In the genomic region with DNA sequence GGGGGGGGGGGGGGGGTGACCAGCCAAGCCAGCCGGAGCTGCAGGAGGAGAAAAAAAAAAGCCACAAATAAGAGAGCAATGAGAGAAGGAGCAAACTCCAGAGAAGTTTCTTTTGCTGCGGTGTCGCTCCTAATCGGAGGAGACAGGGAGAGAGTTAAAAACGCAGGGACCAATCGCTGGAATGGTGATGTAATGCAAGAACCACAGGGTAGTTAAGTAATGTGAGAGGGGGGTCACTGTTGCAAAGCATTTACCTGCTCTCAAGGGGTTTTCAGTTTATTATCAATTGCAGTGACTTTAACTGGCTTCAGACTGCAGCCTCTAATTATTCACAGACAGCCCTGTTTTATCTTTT, we compare ENCODE assay signal across 8 mouse cellular contexts.
A peak's percentile ranks its signal among the peaks of the same experiment; 100 is the strongest.
DNase-seq lines count a peak whose midpoint lies in the region; ATAC-seq and TF ChIP-seq lines count a peak whose summit lies in the region.

No protein-coding gene starts in this region.

- intact Hi-C loops in left cerebral cortex, postnatal 4 days (cut with DNase I), result no loop called here

- peak overlapping the region; percentile 37 for H3K4me3 ChIP-seq in lung, embryonic 14.5 days (ENCODE audit: low read depth, low read length)
- H3K4me3 ChIP-seq in forebrain, embryonic 10.5 days, result peak overlapping the region; percentile 44
- H3K4me3 ChIP-seq in limb, embryonic 13.5 days, result peak overlapping the region; percentile 49
- peak overlapping the region; percentile 42 for H3K4me3 ChIP-seq in stomach, embryonic 15.5 days (replicated peaks)
- H3K4me3 ChIP-seq in kidney, adult 2 months (ENCODE audit: insufficient read depth, low read depth, low read length), result no peak overlapping the region

- peak overlapping the region; percentile 60 for H3K4me2 ChIP-seq in lung, embryonic 14.5 days
- H3K4me2 ChIP-seq in limb, embryonic 13.5 days (replicated peaks), result peak overlapping the region; percentile 69
- H3K4me2 ChIP-seq in stomach, embryonic 15.5 days, result peak overlapping the region; percentile 62

- peak overlapping the region; percentile 81 for H3K27ac ChIP-seq in lung, embryonic 14.5 days (ENCODE audit: low read depth)
- H3K27ac ChIP-seq in forebrain, embryonic 10.5 days, result peak overlapping the region; percentile 89
- peak overlapping the region; percentile 96 for H3K27ac ChIP-seq in limb, embryonic 13.5 days
- H3K27ac ChIP-seq in stomach, embryonic 15.5 days, result peak overlapping the region; percentile 85
- H3K27ac ChIP-seq in kidney, adult 2 months (ENCODE audit: insufficient read depth, low read depth, low read length), result no peak overlapping the region

- peak; percentile 62 for DNase-seq in lung, embryonic 14.5 days
- no peak for DNase-seq in lung, postnatal 14 days
- DNase-seq in forebrain, embryonic 10.5 days (ENCODE audit: extremely low spot score, low spot score), result peak; percentile 44
- no peak for DNase-seq in left cerebral cortex, postnatal 4 days
- DNase-seq in kidney, adult 2 months, result no peak
- DNase-seq in adrenal gland, postnatal 4 days (ENCODE audit: low spot score in 2 of 2), result no peak

- no peak for ATAC-seq in lung, embryonic 14.5 days (ENCODE audit: insufficient read depth)
- no peak; the same call in 1 of the 2 replicates for ATAC-seq in limb, embryonic 13.5 days (ENCODE audit: low FRiP score, low read depth)
- no peak for ATAC-seq in stomach, embryonic 15.5 days (ENCODE audit: insufficient read depth, low FRiP score, low read depth)

- no peaks in the 10 kb centered on the region for H3K9me3 ChIP-seq in lung, embryonic 14.5 days (ENCODE audit: low read depth, low read length)
- no peaks in the 10 kb centered on the region for H3K9me3 ChIP-seq in forebrain, embryonic 10.5 days
- H3K9me3 ChIP-seq in limb, embryonic 13.5 days, result no peaks in the 10 kb centered on the region
- no peaks in the 10 kb centered on the region for H3K9me3 ChIP-seq in stomach, embryonic 15.5 days

- H3K36me3 ChIP-seq in lung, embryonic 14.5 days (ENCODE audit: insufficient read depth), result no peaks in the 10 kb centered on the region
- no peaks in the 10 kb centered on the region for H3K36me3 ChIP-seq in forebrain, embryonic 10.5 days (replicated peaks)
- no peaks in the 10 kb centered on the region for H3K36me3 ChIP-seq in limb, embryonic 13.5 days
- no peaks in the 10 kb centered on the region for H3K36me3 ChIP-seq in stomach, embryonic 15.5 days
- no peaks in the 10 kb centered on the region for H3K36me3 ChIP-seq in kidney, adult 2 months (ENCODE audit: control insufficient read depth, insufficient read depth, low read length)

- H3K9ac ChIP-seq in lung, embryonic 14.5 days, result peak overlapping the region; percentile 48
- peak overlapping the region; percentile 66 for H3K9ac ChIP-seq in limb, embryonic 13.5 days
- peak overlapping the region; percentile 17 for H3K9ac ChIP-seq in stomach, embryonic 15.5 days

- TF ChIP-seq CTCF in lung, embryonic 14.5 days (IDR thresholded peaks at IDR 0.05; ENCODE audit: low read depth), result no peak
- TF ChIP-seq CTCF in kidney, adult 2 months (conservative IDR thresholded peaks at IDR 0.05; ENCODE audit: insufficient read depth, insufficient read length, low read depth, low read length), result no peak

- H3K4me1 ChIP-seq in lung, embryonic 14.5 days (ENCODE audit: insufficient read depth), result peaks cover 22% of the 10 kb centered on the region
- H3K4me1 ChIP-seq in forebrain, embryonic 10.5 days, result peaks cover 69% of the 10 kb centered on the region
- H3K4me1 ChIP-seq in limb, embryonic 13.5 days, result peaks cover 76% of the 10 kb centered on the region
- H3K4me1 ChIP-seq in stomach, embryonic 15.5 days, result peaks cover 13% of the 10 kb centered on the region; the same call in 1 of the 2 replicates
- no peaks in the 10 kb centered on the region for H3K4me1 ChIP-seq in kidney, adult 2 months (ENCODE audit: control insufficient read depth, insufficient read depth, low read length)

- no peaks in the 10 kb centered on the region for H3K27me3 ChIP-seq in lung, embryonic 14.5 days (ENCODE audit: insufficient read depth, low read length)
- no peaks in the 10 kb centered on the region for H3K27me3 ChIP-seq in forebrain, embryonic 10.5 days (ENCODE audit: poor library complexity, severe bottlenecking)
- no peaks in the 10 kb centered on the region for H3K27me3 ChIP-seq in limb, embryonic 13.5 days
- H3K27me3 ChIP-seq in stomach, embryonic 15.5 days (replicated peaks), result no peaks in the 10 kb centered on the region
- H3K27me3 ChIP-seq in kidney, adult 2 months (replicated peaks; ENCODE audit: control insufficient read depth, insufficient read depth, low read length), result no peaks in the 10 kb centered on the region

- under 1% methylated on average over 5 of the region's 6 CpGs for WGBS in lung, embryonic 14.5 days
- under 1% methylated on average over 6 of the region's 6 CpGs for WGBS in forebrain, embryonic 10.5 days
- 0% methylated on average over 6 of the region's 6 CpGs for WGBS in limb, embryonic 13.5 days
- 0% methylated on average over 5 of the region's 6 CpGs for WGBS in stomach, embryonic 15.5 days
- 2% methylated on average over 6 of the region's 6 CpGs for WGBS in kidney, adult 2 months

- TF ChIP-seq POLR2A in kidney, adult 2 months (IDR thresholded peaks at IDR 0.05; ENCODE audit: low read depth, low read length), result no peak

Comparison
In these comparisons a context has a peak if more than half of its experiments do, and no peak if none do; other contexts are left out.
1. DNase-seq: peak in lung, embryonic 14.5 days (single experiment) and forebrain, embryonic 10.5 days (single experiment); none in lung, postnatal 14 days (single experiment), left cerebral cortex, postnatal 4 days (single experiment), kidney, adult 2 months (single experiment) and adrenal gland, postnatal 4 days (0 of 2).
2. Peak in every context shown above with its lines, with median percentiles within 50 percentile points of each other: H3K4me2 ChIP-seq and H3K9ac ChIP-seq.